Mouse (Mus musculus) midbrain, embryonic 14.5 days (tissue): Measurements from ENCODE around the gene Atxn1. TPM values are rescaled to one million over a fixed set of nuclear protein-coding genes. Genes with fewer than 3 reads are reported as not detected.

Source experiments
- ATAC-seq: fragments of 200-750 bp; cut with Nextera tagmentation; 2 replicates; pipeline ENCODE4 v1.8.0; 2017; ENCODE audit warnings: moderate number of reproducible peaks, moderate library complexity; ENCODE audit not compliant: low FRiP score, low TSS enrichment
- DNase-seq: peaks from one replicate; pipeline ENCODE4 v3.0.0-alpha.2; 2015
- H3K27ac ChIP-seq: fragments of 300-500 bp; sonication (generic); replicated peaks from 2 replicates; pipeline ENCODE4 v1.5.1; 2014; ENCODE audit warnings: mild to moderate bottlenecking, low read depth, low read length, moderate library complexity
- H3K27me3 ChIP-seq: fragments of 300-500 bp; sonication (generic); 2 replicates; pipeline ENCODE4 v1.6.1; 2014; ENCODE audit warnings: low read length, control low read depth, mixed read lengths; ENCODE audit not compliant: control insufficient read depth, insufficient read depth
- H3K36me3 ChIP-seq: fragments of 300-500 bp; sonication (generic); 2 replicates; pipeline ENCODE4 v1.6.1; 2014; ENCODE audit warnings: low read length, control low read depth; ENCODE audit not compliant: control insufficient read depth, insufficient read depth
- H3K4me1 ChIP-seq: fragments of 300-500 bp; sonication (generic); 2 replicates; pipeline ENCODE4 v1.6.1; 2014; ENCODE audit warnings: mild to moderate bottlenecking, antibody characterized with exemption, low read length, control low read depth; ENCODE audit not compliant: control insufficient read depth, insufficient read depth
- H3K4me2 ChIP-seq: fragments of 300-500 bp; sonication (generic); 2 replicates; pipeline ENCODE4 v1.6.1; 2014; ENCODE audit warnings: mild to moderate bottlenecking, low read length, moderate library complexity
- H3K4me3 ChIP-seq: fragments of 300-500 bp; sonication (generic); replicated peaks from 2 replicates; pipeline ENCODE4 v1.5.1; 2014; ENCODE audit warnings: low read depth, low read length
- H3K9ac ChIP-seq: fragments of 300-500 bp; sonication (generic); replicated peaks from 2 replicates; pipeline ENCODE4 v1.6.1; 2014; ENCODE audit warnings: mild to moderate bottlenecking, low read length, moderate library complexity
- H3K9me3 ChIP-seq: fragments of 300-500 bp; sonication (generic); 2 replicates; pipeline ENCODE4 v1.6.1; 2016; ENCODE audit warnings: low read length, control low read depth, mixed read lengths; ENCODE audit not compliant: control insufficient read depth
- WGBS: fragments of 180-500 bp; shearing (Covaris S2); extraction: QIAGEN DNeasy Blood & Tissue Kit; methylation state at CpG from one replicate; pipeline ENCODE4 v1.1.7; 2014; 5-methylcytosine and 5-hydroxymethylcytosine counted together
- polyA plus RNA-seq: library from polyadenylated mRNA; unstranded; fragments of >200 nt; fragmentation: Nextera tagmentation; extraction: Ambion mirVana; gene quantifications from 2 replicates; pipeline ENCODE4 v1.2.1, GENCODE M21; 2014

Atxn1 gene
- polyA plus RNA-seq, 1 experiment from 2014 or later, result 7.3 TPM

- ATAC-seq, result no peak
- DNase-seq, result peak; percentile 44
- Histone ChIP-seq H3K9me3 (no peaks in the 10 kb centered on the region), H3K27ac (no peak overlapping the region), H3K4me3 (no peak overlapping the region), H3K4me1 (0 out of 2 replicates have a peak, but pooled peaks cover 7% of the 10 kb centered on the region), H3K27me3 (no peaks in the 10 kb centered on the region), H3K9ac (no peak overlapping the region), H3K4me2 (no peak overlapping the region), H3K36me3 (no peaks in the 10 kb centered on the region)
- 61% methylated on average over 12 of the region's 12 CpGs for WGBS
Measured at GRCm38 (mm10) chr13:45745851-45746773, 218.7 kb downstream of the Atxn1 start.

- ATAC-seq, result no peak
- Histone ChIP-seq H3K27ac (no peak overlapping the region), H3K9ac (no peak overlapping the region), H3K4me3 (no peak overlapping the region), H3K27me3 (no peaks in the 10 kb centered on the region), H3K9me3 (no peaks in the 10 kb centered on the region), H3K4me2 (no peak overlapping the region), H3K4me1 (0 out of 2 replicates have a peak, but pooled peaks cover 7% of the 10 kb centered on the region), H3K36me3 (no peaks in the 10 kb centered on the region)
- DNase-seq, result no peak
- WGBS, result 85% methylated on average over 7 of the region's 7 CpGs
Measured at GRCm38 (mm10) chr13:45744803-45745432, 219.9 kb downstream of the Atxn1 start.

- H3K9me3 ChIP-seq, result no peaks in the 10 kb centered on the region
- no peaks in the 10 kb centered on the region for H3K36me3 ChIP-seq
- H3K4me2 ChIP-seq, result no peak overlapping the region
- no peaks in the 10 kb centered on the region for H3K27me3 ChIP-seq
- ATAC-seq, result no peak
- H3K4me3 ChIP-seq, result no peak overlapping the region
- 0 out of 2 replicates have a peak, but pooled peaks cover 7% of the 10 kb centered on the region for H3K4me1 ChIP-seq
- WGBS, result 31% methylated on average over 7 of the region's 7 CpGs
- peak overlapping the region; percentile 1; the same call in 1 of the 2 replicates for H3K9ac ChIP-seq
- peak; percentile 61 for DNase-seq
- peak overlapping the region; percentile 54 for H3K27ac ChIP-seq
Measured at GRCm38 (mm10) chr13:45743848-45744247, 221.0 kb downstream of the Atxn1 start.

- no peaks in the 10 kb centered on the region for H3K27me3 ChIP-seq
- no peak overlapping the region for H3K4me2 ChIP-seq
- no peaks in the 10 kb centered on the region for H3K36me3 ChIP-seq
- 0 out of 2 replicates have a peak, but pooled peaks cover 7% of the 10 kb centered on the region for H3K4me1 ChIP-seq
- no peak overlapping the region for H3K27ac ChIP-seq
- 78% methylated on average over 12 of the region's 12 CpGs for WGBS
- no peak overlapping the region for H3K9ac ChIP-seq
- ATAC-seq (no peak), DNase-seq (no peak)
- H3K9me3 ChIP-seq, result no peaks in the 10 kb centered on the region
- H3K4me3 ChIP-seq, result no peak overlapping the region
Measured at GRCm38 (mm10) chr13:45740369-45740768, 224.4 kb downstream of the Atxn1 start.

GRCm38 (mm10) chr13:45736241-45736640 lies 228.6 kb downstream of the Atxn1 start:
- H3K27me3 ChIP-seq, result no peaks in the 10 kb centered on the region
- DNase-seq (no peak), ATAC-seq (no peak)
- no peaks in the 10 kb centered on the region for H3K4me1 ChIP-seq
- 0 out of 2 replicates have a peak, but pooled peaks cover 5% of the 10 kb centered on the region for H3K36me3 ChIP-seq
- H3K9ac ChIP-seq, result no peak overlapping the region
- no peaks in the 10 kb centered on the region for H3K9me3 ChIP-seq
- H3K4me2 ChIP-seq, result no peak overlapping the region
- no peak overlapping the region for H3K4me3 ChIP-seq
- 59% methylated on average over 4 of the region's 4 CpGs for WGBS
- H3K27ac ChIP-seq, result 0 out of 2 replicates have a peak overlapping the region, but pooled peaks have one; percentile 20

GRCm38 (mm10) chr13:45735802-45736201 lies 229.0 kb downstream of the Atxn1 start:
- no peak for DNase-seq
- H3K27me3 ChIP-seq, result no peaks in the 10 kb centered on the region
- 95% methylated on average over 3 of the region's 3 CpGs for WGBS
- no peak overlapping the region for H3K27ac ChIP-seq
- ATAC-seq, result no peak
- H3K4me2 ChIP-seq, result no peak overlapping the region
- no peak overlapping the region for H3K9ac ChIP-seq
- H3K36me3 ChIP-seq, result 0 out of 2 replicates have a peak, but pooled peaks cover 5% of the 10 kb centered on the region
- no peaks in the 10 kb centered on the region for H3K9me3 ChIP-seq
- H3K4me3 ChIP-seq, result no peak overlapping the region
- no peaks in the 10 kb centered on the region for H3K4me1 ChIP-seq

GRCm38 (mm10) chr13:45734531-45734930 lies 230.3 kb downstream of the Atxn1 start:
- no peak for ATAC-seq
- Histone ChIP-seq H3K27ac (no peak overlapping the region), H3K9ac (no peak overlapping the region), H3K4me2 (no peak overlapping the region), H3K9me3 (no peaks in the 10 kb centered on the region), H3K36me3 (0 out of 2 replicates have a peak, but pooled peaks cover 5% of the 10 kb centered on the region), H3K27me3 (no peaks in the 10 kb centered on the region), H3K4me3 (no peak overlapping the region), H3K4me1 (no peaks in the 10 kb centered on the region)
- no peak for DNase-seq
- 94% methylated on average over 3 of the region's 3 CpGs for WGBS

GRCm38 (mm10) chr13:45732590-45732989 lies 232.2 kb downstream of the Atxn1 start:
- 86% methylated on average over 6 of the region's 6 CpGs for WGBS
- no peak overlapping the region for H3K4me2 ChIP-seq
- no peak overlapping the region for H3K4me3 ChIP-seq
- no peak overlapping the region for H3K27ac ChIP-seq
- H3K27me3 ChIP-seq, result no peaks in the 10 kb centered on the region
- H3K9ac ChIP-seq, result no peak overlapping the region
- ATAC-seq, result no peak
- H3K9me3 ChIP-seq, result no peaks in the 10 kb centered on the region
- H3K36me3 ChIP-seq, result 0 out of 2 replicates have a peak, but pooled peaks cover 5% of the 10 kb centered on the region
- H3K4me1 ChIP-seq, result no peaks in the 10 kb centered on the region
- DNase-seq, result no peak
